Mouse (Mus musculus) midbrain, embryonic 14.5 days (tissue): ENCODE measurements around the gene Prr13. TPM values are rescaled to one million over a fixed set of nuclear protein-coding genes. Genes with fewer than 3 reads are reported as not detected.

Experiments used
- ATAC-seq: fragments of 200-750 bp; cut with Nextera tagmentation; 2 replicates; pipeline ENCODE4 v1.8.0; 2017; ENCODE audit warnings: moderate number of reproducible peaks, moderate library complexity; ENCODE audit not compliant: low FRiP score, low TSS enrichment
- DNase-seq: peaks from one replicate; pipeline ENCODE4 v3.0.0-alpha.2; 2015
- H3K27ac ChIP-seq: fragments of 300-500 bp; sonication (generic); replicated peaks from 2 replicates; pipeline ENCODE4 v1.5.1; 2014; ENCODE audit warnings: mild to moderate bottlenecking, low read depth, low read length, moderate library complexity
- H3K27me3 ChIP-seq: fragments of 300-500 bp; sonication (generic); 2 replicates; pipeline ENCODE4 v1.6.1; 2014; ENCODE audit warnings: low read length, control low read depth, mixed read lengths; ENCODE audit not compliant: control insufficient read depth, insufficient read depth
- H3K36me3 ChIP-seq: fragments of 300-500 bp; sonication (generic); 2 replicates; pipeline ENCODE4 v1.6.1; 2014; ENCODE audit warnings: low read length, control low read depth; ENCODE audit not compliant: control insufficient read depth, insufficient read depth
- H3K4me1 ChIP-seq: fragments of 300-500 bp; sonication (generic); 2 replicates; pipeline ENCODE4 v1.6.1; 2014; ENCODE audit warnings: mild to moderate bottlenecking, antibody characterized with exemption, low read length, control low read depth; ENCODE audit not compliant: control insufficient read depth, insufficient read depth
- H3K4me2 ChIP-seq: fragments of 300-500 bp; sonication (generic); 2 replicates; pipeline ENCODE4 v1.6.1; 2014; ENCODE audit warnings: mild to moderate bottlenecking, low read length, moderate library complexity
- H3K4me3 ChIP-seq: fragments of 300-500 bp; sonication (generic); replicated peaks from 2 replicates; pipeline ENCODE4 v1.5.1; 2014; ENCODE audit warnings: low read depth, low read length
- H3K9ac ChIP-seq: fragments of 300-500 bp; sonication (generic); replicated peaks from 2 replicates; pipeline ENCODE4 v1.6.1; 2014; ENCODE audit warnings: mild to moderate bottlenecking, low read length, moderate library complexity
- H3K9me3 ChIP-seq: fragments of 300-500 bp; sonication (generic); 2 replicates; pipeline ENCODE4 v1.6.1; 2016; ENCODE audit warnings: low read length, control low read depth, mixed read lengths; ENCODE audit not compliant: control insufficient read depth
- WGBS: fragments of 180-500 bp; shearing (Covaris S2); extraction: QIAGEN DNeasy Blood & Tissue Kit; methylation state at CpG from one replicate; pipeline ENCODE4 v1.1.7; 2014; 5-methylcytosine and 5-hydroxymethylcytosine counted together
- polyA plus RNA-seq: library from polyadenylated mRNA; unstranded; fragments of >200 nt; fragmentation: Nextera tagmentation; extraction: Ambion mirVana; gene quantifications from 2 replicates; pipeline ENCODE4 v1.2.1, GENCODE M21; 2014

The Prr13 gene
- polyA plus RNA-seq, 1 experiment from 2014 or later = 127 TPM

GRCm38 (mm10) chr15:102485853-102486252 lies 27.0 kb downstream of the Prr13 start:
- no peak overlapping the region for H3K9ac ChIP-seq
- no peak for DNase-seq
- no peak overlapping the region for H3K27ac ChIP-seq
- no peaks in the 10 kb centered on the region for H3K9me3 ChIP-seq
- no peaks in the 10 kb centered on the region for H3K4me1 ChIP-seq
- H3K36me3 ChIP-seq = peaks cover 94% of the 10 kb centered on the region
- no peaks in the 10 kb centered on the region for H3K27me3 ChIP-seq
- WGBS = 90% methylated on average over 12 of the region's 12 CpGs
- no peak overlapping the region for H3K4me2 ChIP-seq
- ATAC-seq = no peak
- no peak overlapping the region for H3K4me3 ChIP-seq

- no peaks in the 10 kb centered on the region for H3K9me3 ChIP-seq
- DNase-seq (no peak), ATAC-seq (no peak)
- H3K27me3 ChIP-seq = no peaks in the 10 kb centered on the region
- H3K4me1 ChIP-seq = no peaks in the 10 kb centered on the region
- peaks cover 93% of the 10 kb centered on the region for H3K36me3 ChIP-seq
- H3K9ac ChIP-seq = no peak overlapping the region
- 87% methylated on average over 1 of the region's 1 CpGs for WGBS
- H3K4me3 ChIP-seq = no peak overlapping the region
- no peak overlapping the region for H3K27ac ChIP-seq
- H3K4me2 ChIP-seq = no peak overlapping the region
Measured at GRCm38 (mm10) chr15:102487664-102488063, 28.8 kb downstream of the Prr13 start.

DNA sequence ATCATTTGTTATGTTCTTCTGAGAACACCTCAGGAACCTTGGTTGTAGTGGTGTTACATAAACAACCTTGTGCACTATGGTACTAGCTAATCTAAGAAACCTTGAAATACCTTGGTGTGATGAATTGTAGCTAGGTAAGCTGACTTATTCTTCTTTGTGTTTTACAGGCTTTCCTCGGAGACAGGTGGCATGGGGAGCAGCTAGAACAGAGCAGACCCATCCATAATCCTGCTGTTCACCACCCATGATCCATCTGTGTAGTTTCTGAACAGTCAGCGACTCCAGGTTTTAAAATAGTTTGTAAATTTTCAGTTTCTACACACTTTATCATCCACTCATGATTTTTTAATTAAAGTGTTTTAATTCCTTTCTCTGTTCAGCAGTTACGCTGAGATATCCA lies 39.5 kb downstream of the Prr13 start:
- H3K9ac ChIP-seq = no peak overlapping the region
- no peaks in the 10 kb centered on the region for H3K4me1 ChIP-seq
- ATAC-seq (no peak), DNase-seq (no peak)
- no peaks in the 10 kb centered on the region for H3K27me3 ChIP-seq
- 94% methylated on average over 3 of the region's 3 CpGs for WGBS
- H3K4me2 ChIP-seq = no peak overlapping the region
- no peaks in the 10 kb centered on the region for H3K9me3 ChIP-seq
- H3K4me3 ChIP-seq = no peak overlapping the region
- no peak overlapping the region for H3K27ac ChIP-seq
- peaks cover 93% of the 10 kb centered on the region for H3K36me3 ChIP-seq

DNA sequence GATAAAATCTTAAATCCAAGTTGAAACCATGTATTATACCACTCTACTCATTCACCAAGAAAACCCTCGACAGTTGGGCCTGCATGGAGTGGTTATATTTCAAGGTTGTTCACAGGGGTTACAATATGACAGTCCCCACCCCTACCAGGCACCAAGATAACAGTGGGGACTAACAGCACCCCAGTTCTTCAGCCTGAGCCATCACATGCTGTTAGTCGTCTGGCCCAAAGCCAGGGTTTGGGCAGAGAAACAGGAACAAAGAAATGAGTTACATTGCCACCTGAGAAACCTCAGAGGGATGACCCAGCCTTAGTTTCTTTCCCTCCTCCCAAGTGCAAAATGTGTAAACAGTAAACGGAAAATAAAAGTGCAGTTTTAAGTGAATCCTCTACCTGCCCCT lies 40.5 kb downstream of the Prr13 start:
- ATAC-seq = no peak
- peaks cover 93% of the 10 kb centered on the region for H3K36me3 ChIP-seq

DNA sequence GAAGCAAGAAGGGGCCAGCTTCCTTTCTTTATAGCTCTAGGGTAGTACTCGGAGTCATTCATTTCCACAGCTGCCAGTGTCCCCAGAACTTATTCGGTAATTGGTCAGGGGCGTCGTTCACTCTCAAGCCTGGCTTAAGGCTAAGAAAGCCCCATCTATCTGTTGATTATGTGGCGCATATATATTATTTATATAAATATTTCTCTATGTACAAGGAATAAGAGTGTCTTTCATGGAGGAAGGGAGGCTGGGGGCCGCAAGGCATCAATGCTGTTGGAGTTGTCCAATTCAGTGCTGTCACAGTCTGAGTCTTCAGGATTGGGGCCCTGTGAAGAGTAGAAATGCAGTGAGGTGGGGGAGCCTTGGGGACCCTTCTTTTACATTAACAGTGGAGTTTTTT lies 41.0 kb downstream of the Prr13 start:
- no peak for ATAC-seq
- H3K27ac ChIP-seq = no peak overlapping the region
- WGBS = 92% methylated on average over 6 of the region's 6 CpGs

More for the DNA sequence above, 40.5 kb downstream of the Prr13 start:
- no peak for DNase-seq
- Histone ChIP-seq H3K9ac (no peak overlapping the region), H3K4me3 (no peak overlapping the region), H3K27ac (no peak overlapping the region), H3K27me3 (no peaks in the 10 kb centered on the region), H3K4me1 (no peaks in the 10 kb centered on the region), H3K4me2 (no peak overlapping the region), H3K9me3 (no peaks in the 10 kb centered on the region)
- WGBS = 73% methylated on average over 3 of the region's 3 CpGs

DNA sequence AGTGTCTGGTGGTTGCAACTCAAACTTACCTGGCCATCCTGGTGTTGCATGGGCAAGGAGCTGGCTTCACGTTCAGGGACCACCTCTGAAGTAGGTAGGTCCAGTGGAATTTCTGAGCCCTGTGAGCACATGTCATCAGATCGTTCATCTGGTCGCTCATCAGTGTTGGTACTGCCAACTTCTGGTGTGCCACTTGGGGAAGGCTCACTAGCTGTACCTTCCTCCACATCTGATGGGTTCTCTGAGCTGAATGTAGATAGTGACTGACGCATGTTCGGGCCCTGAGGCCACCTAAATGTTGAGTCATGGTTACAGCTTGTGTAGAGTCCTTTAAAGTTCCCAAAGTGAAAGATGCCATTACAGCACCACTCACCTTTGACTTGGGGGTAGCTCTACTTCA lies 41.7 kb downstream of the Prr13 start:
- no peak overlapping the region for H3K4me3 ChIP-seq
- H3K27me3 ChIP-seq = no peaks in the 10 kb centered on the region
- H3K9ac ChIP-seq = no peak overlapping the region
- H3K4me1 ChIP-seq = no peaks in the 10 kb centered on the region
- no peak for DNase-seq
- no peak overlapping the region for H3K4me2 ChIP-seq
- H3K27ac ChIP-seq = no peak overlapping the region
- H3K36me3 ChIP-seq = peaks cover 93% of the 10 kb centered on the region
- 91% methylated on average over 5 of the region's 5 CpGs for WGBS
- H3K9me3 ChIP-seq = no peaks in the 10 kb centered on the region
- no peak for ATAC-seq

More for the DNA sequence above, 41.0 kb downstream of the Prr13 start:
- Histone ChIP-seq H3K9me3 (no peaks in the 10 kb centered on the region), H3K4me2 (no peak overlapping the region), H3K4me3 (no peak overlapping the region), H3K27me3 (no peaks in the 10 kb centered on the region), H3K36me3 (peaks cover 93% of the 10 kb centered on the region), H3K9ac (no peak overlapping the region), H3K4me1 (no peaks in the 10 kb centered on the region)
- no peak for DNase-seq

GRCm38 (mm10) chr15:102501084-102501814 lies 42.4 kb downstream of the Prr13 start:
- no peaks in the 10 kb centered on the region for H3K27me3 ChIP-seq
- DNase-seq = no peak
- H3K4me3 ChIP-seq = no peak overlapping the region
- ATAC-seq = no peak; the same call in 1 of the 2 replicates
- H3K36me3 ChIP-seq = peaks cover 90% of the 10 kb centered on the region
- H3K4me2 ChIP-seq = no peak overlapping the region
- H3K9me3 ChIP-seq = no peaks in the 10 kb centered on the region
- H3K9ac ChIP-seq = no peak overlapping the region
- no peaks in the 10 kb centered on the region for H3K4me1 ChIP-seq
- no peak overlapping the region for H3K27ac ChIP-seq
- WGBS = 90% methylated on average over 19 of the region's 19 CpGs

DNA sequence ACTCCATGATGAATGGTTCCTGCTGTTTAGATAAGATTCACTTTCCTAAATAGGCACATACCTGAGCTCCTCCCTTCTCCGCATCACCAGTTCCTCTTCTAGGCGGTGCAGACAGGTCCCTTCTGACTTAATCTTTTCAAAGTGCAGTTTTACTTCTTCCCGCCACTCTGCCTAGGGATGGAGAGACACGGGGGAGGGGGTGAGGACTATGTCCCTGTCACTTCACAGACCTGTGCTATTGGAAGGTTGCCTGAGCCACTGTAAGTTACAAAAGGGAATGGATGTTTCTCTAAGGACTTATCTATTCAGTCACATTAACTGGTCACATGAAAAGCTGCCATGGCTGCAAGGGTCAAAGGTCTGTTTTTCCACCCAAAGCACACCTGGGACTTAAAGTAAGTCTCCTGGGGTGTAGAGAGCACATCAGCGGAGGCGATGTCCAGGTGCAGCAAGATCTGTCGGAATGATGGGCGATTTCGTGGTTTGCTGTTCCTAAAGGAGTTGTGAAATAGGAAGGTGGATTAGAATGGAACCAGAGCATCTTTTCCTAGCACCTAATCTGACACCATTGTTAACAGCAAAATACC lies 43.5 kb downstream of the Prr13 start:
- Histone ChIP-seq H3K4me3 (no peak overlapping the region), H3K9me3 (no peaks in the 10 kb centered on the region), H3K4me2 (no peak overlapping the region), H3K9ac (no peak overlapping the region), H3K27me3 (no peaks in the 10 kb centered on the region), H3K27ac (no peak overlapping the region), H3K36me3 (peaks cover 81% of the 10 kb centered on the region), H3K4me1 (no peaks in the 10 kb centered on the region)
- DNase-seq = no peak
- ATAC-seq = no peak
- 82% methylated on average over 9 of the region's 9 CpGs for WGBS

GRCm38 (mm10) chr15:102503447-102503846 lies 44.6 kb downstream of the Prr13 start, which contains the start of gene Gm10337:
Gm10337 (plus strand) TSS chr15:102503722.
- no peak for DNase-seq
- no peak for ATAC-seq
- Histone ChIP-seq H3K9ac (no peak within 1 kb of the TSS), H3K27me3 (no peaks in the 10 kb centered on the region), H3K4me3 (no peak within 1 kb of the TSS), H3K4me1 (no peaks in the 10 kb centered on the region), H3K36me3 (peaks cover 83% of the 10 kb centered on the region), H3K27ac (no peak within 1 kb of the TSS), H3K9me3 (no peaks in the 10 kb centered on the region), H3K4me2 (no peak within 1 kb of the TSS)
- 92% methylated on average over 1 of the region's 1 CpGs for WGBS
